Mouse (Mus musculus) gastrocnemius, postnatal 4 days (tissue): ENCODE measurements around the gene Zfp865. TPM values are rescaled to one million over a fixed set of nuclear protein-coding genes. Genes with fewer than 3 reads are reported as not detected.
A peak's percentile ranks its signal among the peaks of the same experiment; 100 is the strongest.
"Not testable (repeated sequence)": the region's sequence is repeated elsewhere in the genome, so short reads cannot be mapped to it uniquely, and the experiment has no call there.

Source experiments
- DNase-seq, 2 experiments: peaks; one replicate each; pipeline ENCODE4 v3.0.0; 2021 to 2022; ENCODE audit warnings: low spot score in 2 of 2, mixed read lengths in 2 of 2
- total RNA-seq, 2 experiments: library from RNA; stranded (reverse); gene quantifications; 2 replicates each; pipeline ENCODE4 v1.2.3; 2021

Gene Zfp865
- total RNA-seq, 2 experiments from 2014 or later = 24.5 to 27.4 TPM

DNA sequence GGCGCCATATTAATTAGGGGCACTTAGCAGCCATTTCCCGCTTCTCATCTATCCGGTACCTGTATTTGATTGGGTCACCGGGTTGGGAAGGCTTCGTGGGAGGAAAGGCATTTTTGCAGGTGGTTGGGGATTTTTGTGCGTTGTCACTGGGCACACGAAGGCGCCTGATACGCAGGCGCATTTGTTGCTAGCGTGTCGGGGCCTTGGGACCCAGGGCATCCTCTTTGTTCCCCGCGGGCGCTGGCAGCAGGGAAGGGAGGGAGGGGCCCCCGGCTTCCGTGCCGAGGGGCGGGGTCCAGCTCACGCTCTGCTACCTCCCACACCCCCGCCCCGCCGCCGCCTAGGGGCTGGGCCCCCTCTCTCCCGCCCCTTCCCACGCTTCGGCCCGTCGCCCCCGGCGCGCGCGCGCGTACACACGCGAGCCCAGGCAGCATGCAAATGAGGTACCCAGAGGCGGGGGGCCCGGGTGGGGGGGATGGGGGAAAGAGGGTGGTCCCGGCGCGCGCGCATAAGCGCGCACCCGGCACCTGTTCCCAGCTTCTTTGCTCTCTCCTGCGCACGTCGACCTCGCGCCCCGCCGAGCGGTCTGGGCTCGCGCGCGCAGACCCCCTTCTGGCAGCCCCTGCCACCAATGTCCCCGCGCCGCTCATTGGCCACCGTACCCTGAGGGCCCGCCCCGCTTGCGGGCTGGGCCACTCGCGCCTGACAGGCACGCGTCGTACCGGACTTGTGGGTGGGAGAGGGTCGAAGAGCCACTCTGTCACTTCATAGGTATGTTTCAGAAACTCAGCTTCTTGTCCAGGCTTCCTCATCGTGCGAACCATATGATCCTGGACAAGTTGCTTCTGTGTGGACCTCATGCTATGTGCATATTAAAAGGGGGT, 4.8 kb upstream of the Zfp865 start, which contains the start of gene Gm44973:
Gene Gm44973, plus strand, starts transcription at position 379 of the 884 bp plus-strand sequence.
- DNase-seq = peak; percentile 95 to 97

DNA sequence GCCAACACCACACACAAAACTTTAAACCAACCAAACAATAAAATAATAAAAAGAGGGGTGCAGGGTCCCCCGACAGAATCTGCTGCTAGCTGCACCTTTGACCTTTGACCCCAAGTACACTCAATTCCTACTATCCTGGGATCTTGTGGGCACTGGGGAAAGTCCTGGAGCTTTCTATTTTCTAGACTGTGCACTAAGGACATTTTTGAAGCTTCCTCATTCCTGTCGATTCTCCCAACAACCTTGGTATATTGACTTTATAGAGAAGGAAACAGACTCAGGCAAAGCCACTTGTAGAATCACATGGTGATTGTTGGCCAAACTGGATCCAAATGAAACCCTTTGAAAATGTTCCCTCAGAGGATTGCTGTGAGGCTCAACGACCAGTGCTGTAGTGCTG, 4.1 kb upstream of the Zfp865 start:
- DNase-seq = no peak

DNA sequence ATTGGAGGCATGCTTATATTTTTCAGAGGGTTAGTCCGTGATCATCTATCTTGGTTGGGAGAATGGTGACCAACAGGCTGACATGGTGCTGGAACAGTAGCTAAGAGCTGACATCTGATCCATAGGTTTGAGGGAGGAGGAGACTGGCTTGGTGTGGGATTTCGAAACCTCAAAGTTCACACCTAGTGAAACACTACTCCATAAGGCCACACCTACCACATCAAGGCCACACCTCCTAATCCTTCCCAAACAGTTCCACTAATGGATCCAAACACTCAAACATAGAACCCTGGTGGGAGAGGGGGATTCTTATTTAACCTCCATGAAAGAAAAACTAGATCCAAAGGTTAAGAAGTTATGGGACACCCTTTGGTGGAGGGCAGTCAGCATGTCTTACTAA, 3.3 kb upstream of the Zfp865 start:
- DNase-seq = no peak

DNA sequence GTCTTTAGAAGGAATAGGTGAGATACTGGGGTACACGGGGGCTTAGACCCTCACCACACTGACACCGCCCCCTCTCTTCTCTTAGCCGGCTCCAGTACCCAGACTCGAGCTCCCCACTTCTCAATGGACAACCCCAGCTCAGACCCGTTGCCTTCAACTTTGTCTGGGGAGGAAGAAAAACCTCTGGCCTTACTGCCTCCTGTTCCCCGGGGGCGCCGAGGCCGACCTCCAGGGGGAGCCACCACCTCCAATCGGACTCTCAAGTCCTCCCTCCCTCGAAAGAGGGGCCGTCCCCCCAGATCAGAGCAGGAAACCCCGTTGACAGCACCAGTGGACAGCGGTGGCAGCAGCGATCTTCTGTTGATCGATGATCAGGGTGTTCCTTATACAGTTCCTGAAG, 2.8 kb upstream of the Zfp865 start:
- no peak for DNase-seq

DNA sequence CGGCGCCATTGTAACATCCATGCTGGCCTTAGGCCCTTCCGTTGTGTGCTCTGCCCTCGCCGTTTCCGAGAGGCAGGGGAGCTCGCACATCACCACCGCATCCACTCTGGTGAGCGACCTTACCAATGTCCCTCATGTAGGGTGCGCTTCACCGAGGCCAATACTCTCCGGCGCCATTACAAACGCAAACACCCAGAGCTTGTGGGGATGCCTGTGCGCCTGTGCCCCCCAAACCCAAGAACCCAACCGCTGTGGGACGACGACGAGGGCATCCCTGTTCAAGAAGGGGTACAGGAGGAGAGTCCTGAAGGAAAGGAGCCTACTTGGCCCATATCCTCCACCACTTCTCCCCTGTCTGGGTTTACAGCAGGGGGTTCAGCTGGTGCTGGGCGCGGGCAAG, 2.2 kb upstream of the Zfp865 start:
- no peak for DNase-seq

DNA sequence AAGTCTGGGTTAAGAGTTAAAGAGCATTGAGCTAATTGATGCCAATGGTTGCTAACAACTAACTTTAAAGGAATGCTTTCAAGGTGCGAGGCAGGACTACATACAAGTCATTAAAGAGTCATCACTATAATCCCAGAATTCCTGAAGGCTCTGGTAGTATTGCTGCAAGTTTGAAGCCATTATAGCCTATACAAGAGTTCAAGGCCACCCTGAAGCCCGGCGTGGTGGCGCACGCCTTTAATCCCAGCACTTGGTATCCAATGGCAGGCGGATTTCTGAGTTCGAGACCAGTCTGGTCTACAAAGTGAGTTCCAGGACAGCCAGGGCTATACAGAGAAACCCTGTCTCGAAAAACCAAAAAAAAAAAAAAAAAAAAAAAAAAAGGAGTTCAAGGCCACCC, 600 bp upstream of the Zfp865 start:
- DNase-seq = not testable (repeated sequence)

DNA sequence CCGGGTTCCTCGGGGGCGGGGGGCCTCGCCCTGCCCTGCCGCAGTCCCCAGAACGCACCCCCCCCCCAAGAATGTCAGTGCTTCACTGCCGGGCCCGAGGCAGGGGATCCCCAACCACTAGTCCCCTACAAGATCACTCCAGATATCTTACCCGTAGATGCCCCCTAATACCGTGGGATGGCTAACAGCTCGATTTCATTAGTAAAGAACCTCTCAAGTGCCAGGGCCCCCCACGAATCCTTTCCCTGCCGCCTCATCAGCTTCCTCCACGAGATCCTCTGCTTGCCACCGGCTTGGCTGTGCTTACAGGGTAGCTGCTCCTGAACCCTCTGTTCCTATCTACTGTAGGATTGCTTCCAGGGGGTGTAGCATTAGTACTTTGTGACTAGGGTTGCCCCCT, 509 bp downstream of the Zfp865 start:
- DNase-seq = no peak

DNA sequence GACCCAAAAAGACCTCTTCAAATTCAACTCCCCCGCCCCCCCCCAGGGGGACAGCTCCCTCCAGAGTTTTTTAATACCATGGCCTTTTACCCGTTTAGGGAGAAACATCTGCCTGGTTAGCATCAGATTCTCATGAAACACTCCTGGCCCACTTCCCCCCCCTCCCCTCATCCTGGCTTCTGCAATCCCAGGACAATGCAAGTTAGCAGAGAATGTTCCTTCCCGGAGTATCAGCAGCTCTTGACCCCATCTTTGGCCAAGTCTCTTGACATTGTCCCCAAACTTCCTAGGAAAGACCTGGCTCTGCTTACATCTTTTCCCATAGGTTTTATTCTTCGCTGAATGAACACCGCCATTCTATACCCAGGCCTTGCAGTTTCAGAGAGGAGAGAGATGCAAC, 1.0 kb downstream of the Zfp865 start:
- DNase-seq = no peak

DNA sequence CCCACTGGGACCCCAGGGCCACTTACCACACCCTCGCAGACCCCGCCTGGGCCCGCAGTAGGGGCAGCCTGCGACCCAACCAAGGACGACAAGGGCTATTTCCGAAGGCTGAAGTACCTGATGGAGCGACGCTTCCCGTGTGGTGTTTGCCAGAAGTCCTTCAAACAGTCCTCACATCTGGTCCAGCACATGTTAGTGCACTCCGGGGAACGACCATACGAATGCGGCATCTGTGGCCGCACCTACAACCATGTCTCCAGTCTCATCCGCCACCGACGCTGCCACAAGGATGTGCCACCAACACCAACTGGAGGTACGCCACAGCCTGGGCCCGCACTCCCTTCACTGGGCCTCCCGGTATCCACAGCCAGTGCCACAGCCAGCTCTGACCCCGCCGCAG, 9.4 kb downstream of the Zfp865 start:
- DNase-seq = no peak

DNA sequence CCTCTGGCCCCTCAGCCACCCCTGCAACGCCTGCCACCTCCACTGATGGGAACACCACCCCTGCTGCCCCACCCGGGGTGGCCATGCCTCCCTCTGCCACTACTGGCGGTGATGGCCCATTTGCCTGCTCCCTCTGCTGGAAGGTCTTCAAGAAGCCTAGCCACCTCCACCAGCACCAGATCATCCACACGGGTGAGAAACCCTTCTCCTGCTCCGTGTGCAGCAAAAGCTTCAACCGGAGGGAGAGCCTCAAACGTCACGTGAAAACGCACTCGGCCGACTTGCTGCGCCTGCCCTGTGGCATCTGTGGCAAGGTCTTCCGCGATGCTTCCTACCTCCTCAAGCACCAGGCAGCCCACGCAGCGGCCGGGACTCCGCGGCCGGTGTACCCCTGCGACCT, 9.8 kb downstream of the Zfp865 start:
- no peak for DNase-seq

DNA sequence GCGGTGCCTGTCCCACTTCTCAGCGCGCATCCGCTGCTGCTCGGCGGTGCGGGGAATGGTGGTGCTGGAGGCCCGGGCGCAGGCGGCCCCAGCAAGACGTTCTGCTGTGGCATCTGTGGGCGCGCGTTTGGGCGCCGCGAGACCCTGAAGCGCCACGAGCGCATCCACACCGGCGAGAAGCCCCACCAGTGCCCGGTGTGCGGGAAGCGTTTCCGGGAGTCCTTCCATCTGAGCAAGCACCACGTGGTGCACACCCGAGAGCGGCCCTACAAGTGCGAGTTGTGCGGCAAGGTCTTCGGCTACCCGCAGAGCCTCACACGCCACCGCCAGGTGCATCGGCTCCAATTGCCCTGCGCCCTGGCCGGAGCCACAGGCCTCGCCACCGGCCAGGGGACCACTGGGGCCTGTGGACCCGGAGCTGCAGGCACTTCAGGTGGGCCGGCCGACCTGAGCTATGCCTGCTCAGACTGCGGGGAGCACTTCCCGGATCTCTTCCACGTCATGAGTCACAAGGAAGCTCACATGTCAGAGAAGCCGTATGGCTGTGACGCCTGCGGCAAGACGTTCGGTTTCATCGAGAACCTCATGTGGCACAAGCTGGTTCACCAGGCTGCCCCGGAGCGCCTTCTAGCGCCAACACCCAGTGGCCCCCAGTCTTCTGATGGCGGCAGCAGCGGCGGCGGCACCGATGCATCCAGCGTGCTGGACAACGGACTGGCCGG, 10.5 kb downstream of the Zfp865 start:
- DNase-seq = no peak

DNA sequence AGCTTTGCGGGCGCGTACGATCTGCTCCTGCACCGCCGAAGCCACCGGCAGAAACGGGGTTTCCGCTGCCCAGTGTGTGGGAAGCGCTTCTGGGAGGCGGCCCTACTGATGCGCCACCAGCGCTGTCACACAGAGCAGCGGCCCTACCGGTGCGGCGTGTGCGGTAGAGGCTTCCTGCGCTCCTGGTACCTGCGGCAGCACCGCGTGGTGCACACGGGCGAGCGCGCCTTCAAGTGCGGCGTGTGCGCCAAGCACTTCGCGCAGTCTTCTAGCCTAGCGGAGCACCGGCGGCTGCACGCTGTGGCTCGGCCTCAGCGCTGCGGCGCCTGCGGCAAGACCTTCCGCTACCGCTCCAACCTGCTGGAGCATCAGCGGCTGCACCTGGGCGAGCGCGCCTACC, 11.3 kb downstream of the Zfp865 start:
- no peak for DNase-seq

DNA sequence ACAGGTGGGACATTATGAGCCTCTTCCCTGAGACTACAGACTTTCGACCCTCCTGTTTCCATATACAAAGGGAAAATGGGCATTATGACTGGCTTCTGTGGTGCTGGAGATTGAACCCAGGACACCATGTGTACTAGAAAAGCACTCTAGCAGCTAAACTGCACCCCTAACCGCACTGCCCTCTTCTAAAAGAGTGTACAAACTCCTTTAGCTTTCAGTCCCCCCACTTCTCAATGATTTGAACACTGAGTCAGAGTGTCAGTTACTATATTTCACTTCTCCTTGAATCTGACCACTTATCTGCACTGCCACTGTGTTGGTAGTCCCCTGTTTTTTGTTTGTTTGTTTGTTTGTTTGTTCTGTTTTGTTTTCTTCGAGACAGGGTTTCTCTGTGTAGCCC, 13.6 kb downstream of the Zfp865 start, which contains the start of gene 4632433K11Rik:
Gene 4632433K11Rik, plus strand, starts transcription at position 301 of the 400 bp plus-strand sequence.
- DNase-seq = no peak

DNA sequence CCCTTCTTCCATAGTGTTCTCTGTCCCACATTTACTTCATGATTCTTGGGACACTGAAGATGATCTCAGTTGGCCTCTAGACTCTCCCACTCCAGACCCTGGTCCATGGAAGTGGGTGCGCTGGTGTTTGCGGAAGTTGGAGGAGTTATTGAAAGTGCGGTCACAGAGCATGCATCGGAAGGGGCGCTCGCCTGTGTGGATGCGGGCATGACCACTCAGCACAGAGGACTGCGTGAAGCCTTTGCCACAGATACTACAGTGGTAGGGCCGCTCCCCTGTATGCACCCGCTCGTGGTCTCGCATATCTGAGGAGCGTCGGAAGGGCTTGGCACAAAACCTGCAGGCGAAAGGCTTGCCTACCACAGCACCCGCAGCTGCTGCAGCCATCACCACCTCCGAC, 15.5 kb downstream of the Zfp865 start:
- no peak for DNase-seq

DNA sequence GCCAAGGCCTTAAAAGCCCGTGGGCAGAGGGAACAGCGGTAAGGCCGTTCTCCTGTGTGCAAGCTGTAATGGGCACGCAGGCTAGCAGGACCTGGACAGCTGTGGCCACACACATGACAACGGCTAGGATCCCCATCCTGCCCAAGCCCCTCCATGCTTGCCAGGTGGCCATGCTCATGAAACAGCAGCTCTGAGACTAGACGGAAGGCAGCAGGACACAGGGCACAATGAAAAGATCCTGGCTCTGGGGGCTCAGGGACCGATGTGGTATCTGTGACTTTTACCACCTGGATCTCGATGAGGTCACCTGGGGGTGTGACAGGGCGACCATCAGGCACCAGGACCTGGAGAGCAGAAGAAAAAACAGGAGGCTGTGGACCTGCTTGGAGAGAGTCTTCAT, 16.0 kb downstream of the Zfp865 start:
- DNase-seq = no peak

DNA sequence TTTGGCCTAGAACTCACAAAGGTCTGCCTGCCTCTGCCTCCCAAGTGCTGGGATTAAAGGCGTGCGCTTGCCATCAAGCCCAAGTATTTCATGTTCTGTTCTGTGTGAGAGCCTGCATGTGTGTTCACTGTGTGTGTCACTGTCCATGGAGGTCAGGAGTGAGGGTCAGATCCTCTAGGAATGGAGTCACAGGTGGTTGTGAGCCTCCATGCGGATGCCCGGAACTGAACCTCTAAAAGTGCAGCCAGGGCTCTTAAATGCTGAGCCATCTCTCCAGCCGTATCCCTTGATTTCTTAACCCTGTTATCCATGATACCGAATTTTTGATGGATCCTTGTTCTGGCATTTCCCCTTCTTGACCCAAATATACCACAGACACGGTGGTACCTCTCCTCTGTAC, 16.9 kb downstream of the Zfp865 start:
- DNase-seq = no peak

DNA sequence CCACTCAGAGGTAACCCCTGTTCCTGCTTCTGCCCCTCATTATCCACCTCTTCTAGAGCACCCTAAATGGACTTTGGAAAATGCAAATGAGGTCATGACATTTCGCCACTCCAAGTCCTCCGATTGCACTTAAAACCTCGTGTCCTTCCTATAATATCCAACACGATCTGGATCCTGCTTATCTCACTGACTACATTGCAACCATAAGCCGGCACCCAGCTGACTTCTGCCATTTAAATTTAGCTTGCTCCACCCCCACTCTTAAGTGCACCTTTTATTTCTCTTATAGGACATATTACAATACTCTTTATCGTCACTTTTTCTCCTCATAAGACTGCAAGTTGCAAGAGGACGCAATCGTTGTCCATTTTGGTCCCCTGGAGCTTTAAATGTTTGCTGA, 17.3 kb downstream of the Zfp865 start:
- no peak for DNase-seq

DNA sequence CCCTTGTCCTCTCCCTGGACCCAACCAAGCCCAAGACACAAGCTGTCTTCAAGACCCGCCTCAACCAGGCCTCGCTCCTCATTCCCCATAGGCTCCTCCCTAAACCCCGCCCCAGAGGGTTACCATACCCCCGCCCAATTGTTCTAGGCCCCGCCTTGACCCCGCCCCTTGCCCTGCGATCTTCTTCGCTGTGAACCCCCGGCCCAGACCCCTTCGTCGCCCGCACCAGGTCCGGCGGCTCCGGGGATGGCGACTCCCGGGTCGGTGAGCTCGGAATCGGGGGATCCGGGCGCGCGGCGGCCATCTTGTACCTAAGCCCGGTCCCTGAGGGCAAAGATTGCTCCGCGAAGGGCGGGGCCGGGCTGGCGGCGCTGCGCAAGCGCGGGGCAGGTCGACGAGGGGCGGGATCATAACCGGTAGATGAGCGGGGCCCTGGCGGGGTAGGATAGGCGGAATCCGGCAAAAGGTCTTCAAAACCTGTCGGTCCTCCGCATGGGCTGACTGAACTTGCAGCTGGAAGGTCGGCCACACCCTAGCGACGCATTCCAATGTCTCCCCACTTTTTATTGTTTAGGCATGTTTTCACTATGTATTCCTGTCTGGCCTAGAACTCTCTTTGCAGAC, 18.0 kb downstream of the Zfp865 start, which contains the start of gene Zfp784:
Gene Zfp784, minus strand, starts transcription at position 338 of the 624 bp plus-strand sequence.
- DNase-seq = peak; percentile 89 to 95

DNA sequence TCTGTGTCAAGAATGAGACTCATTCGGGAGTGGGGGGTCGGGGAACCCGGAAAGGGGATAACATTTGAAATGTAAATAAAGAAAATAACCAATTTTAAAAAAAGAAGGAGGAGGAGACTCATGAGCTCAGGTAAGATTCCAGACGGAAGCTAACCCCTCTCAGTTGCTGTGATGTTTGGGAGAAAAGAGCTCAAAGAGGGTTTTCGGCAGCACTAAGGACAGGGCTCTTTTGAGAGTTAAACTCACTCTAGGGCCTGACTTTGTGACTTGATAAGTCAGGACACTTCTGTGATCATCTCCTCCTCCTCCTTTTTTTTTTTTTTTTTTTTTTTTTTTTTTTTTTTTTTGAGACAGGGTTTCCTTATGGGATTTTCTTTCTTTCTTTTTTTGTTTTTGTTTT, 18.8 kb downstream of the Zfp865 start:
- DNase-seq = no peak

DNA sequence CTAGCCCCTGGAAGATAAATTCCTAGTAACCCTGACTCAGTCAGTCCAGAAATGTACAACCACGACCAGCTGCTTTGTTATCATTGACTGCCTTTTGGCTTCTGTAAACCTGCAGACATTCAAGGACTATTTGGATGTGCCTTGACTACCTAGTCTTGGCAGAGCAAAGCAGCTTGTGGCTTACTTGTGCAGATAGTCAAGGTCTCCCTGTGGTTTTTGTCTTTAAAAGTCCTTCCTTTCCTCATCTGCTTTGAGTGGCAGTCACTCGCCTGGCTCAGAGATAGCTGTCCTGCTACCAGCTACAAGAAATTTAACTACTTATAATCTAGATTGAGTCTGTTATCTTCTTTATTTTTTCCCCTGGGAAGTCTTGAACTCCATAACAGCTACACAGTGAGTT, 24.8 kb downstream of the Zfp865 start:
- no peak for DNase-seq

DNA sequence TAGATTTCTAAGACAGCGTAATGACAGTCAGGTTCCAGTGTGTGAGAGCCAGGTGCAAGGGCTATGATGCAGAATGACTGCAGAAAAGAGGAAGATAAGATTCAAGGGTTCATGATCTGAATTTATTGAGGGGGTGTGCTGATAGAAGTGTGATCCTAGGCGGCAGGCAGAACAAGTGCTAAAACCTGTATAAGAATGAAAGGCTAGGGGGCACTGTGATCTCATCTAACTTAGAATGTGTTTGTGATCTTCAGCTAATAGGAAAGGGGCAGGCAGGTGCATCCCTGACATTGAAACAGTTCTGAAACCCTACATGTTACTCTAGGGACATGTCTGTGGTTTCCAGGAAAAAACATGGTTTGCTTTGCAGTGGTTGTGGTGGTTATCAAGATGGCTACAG, 25.9 kb downstream of the Zfp865 start:
- no peak for DNase-seq

DNA sequence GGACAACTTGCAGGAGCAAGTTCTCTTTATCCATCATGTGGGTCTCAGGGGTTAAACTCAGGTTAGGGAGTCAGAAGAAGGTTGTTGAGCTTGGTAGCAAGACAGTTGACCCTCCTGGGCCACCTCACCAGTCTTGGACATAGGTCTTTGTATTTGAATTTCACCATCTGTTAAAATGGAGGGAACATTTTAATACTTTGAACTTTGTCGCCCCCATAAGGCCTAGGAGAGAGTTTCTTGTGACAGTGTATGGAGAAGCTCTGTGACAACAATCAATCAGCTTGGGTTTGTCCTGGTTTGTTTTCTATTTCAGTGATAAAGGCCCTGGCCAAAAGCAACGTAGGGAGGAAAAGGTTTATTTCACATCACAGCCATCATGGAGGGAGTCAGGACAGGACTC, 27.1 kb downstream of the Zfp865 start:
- DNase-seq = no peak
